Mouse (Mus musculus) gastrocnemius, postnatal 10 days (tissue): ENCODE results near the gene Slc16a11. TPM values are rescaled to one million over a fixed set of nuclear protein-coding genes. Genes with fewer than 3 reads are reported as not detected.

Experiments used
- DNase-seq: peaks from one replicate; pipeline ENCODE4 v3.0.0; 2021; ENCODE audit warnings: mixed read lengths
- microRNA-seq, 2 experiments: library from miRNA; unstranded; fragments of <30 nt; microRNA quantifications; one replicate each; pipeline ENCODE4 v1.2.0; 2021
- total RNA-seq, 2 experiments: library from RNA; stranded (reverse); gene quantifications; 2 replicates each; pipeline ENCODE4 v1.2.3; 2021

The Slc16a11 gene
- total RNA-seq, 2 experiments from 2014 or later: 0.63 TPM; not detected in 1

- DNase-seq: no peak
Measured at GRCm38 (mm10) chr11:70251853-70252252, 39.3 kb downstream of the Slc16a11 start.

GRCm38 (mm10) chr11:70254337-70254736 lies 41.8 kb downstream of the Slc16a11 start:
- no peak for DNase-seq

- DNase-seq: peak; percentile 35
Measured at GRCm38 (mm10) chr11:70254931-70255531, 42.5 kb downstream of the Slc16a11 start, which contains the start of gene Alox12. TSS of gene Alox12 (minus strand) at chr11:70255353.

GRCm38 (mm10) chr11:70259035-70259434 lies 46.5 kb downstream of the Slc16a11 start:
- no peak for DNase-seq

- no peak for DNase-seq
Measured at GRCm38 (mm10) chr11:70265252-70265651, 52.7 kb downstream of the Slc16a11 start.

GRCm38 (mm10) chr11:70265819-70266218 lies 53.3 kb downstream of the Slc16a11 start:
- DNase-seq: no peak

Small RNA genes lying within 50 kb of the gene (microRNA-seq; reads per million reads assigned to microRNA genes)
- gene Mir195a (749 to 2,934 reads per million in 2 experiments), gene Mir497 (0 reads per million in 2 experiments), gene Mir497b (0 reads per million in 2 experiments)

Other genes starting within 250 kb of the Slc16a11 start
- gene Cldn7, start 248.0 kb upstream of the Slc16a11 start, total RNA-seq: under 1 TPM in 1 of 2 experiments, not detected in 1; 0.38 TPM
- gene Ctdnep1, start 231.6 kb upstream of the Slc16a11 start, total RNA-seq: 100 to 1,000 TPM; 237 to 249 TPM
- gene Elp5, start 230.2 kb upstream of the Slc16a11 start, total RNA-seq: 10 to 100 TPM; 46.9 to 53.2 TPM
- 100 to 1,000 TPM; 195 to 228 TPM for gene Gabarap, start 221.6 kb upstream of the Slc16a11 start, total RNA-seq
- gene Phf23, start 217.0 kb upstream of the Slc16a11 start, total RNA-seq: 10 to 100 TPM; 22.2 to 28.9 TPM
- 10 to 100 TPM in 1 of 2 experiments, 1 to 10 TPM in 1; 8.2 to 14.7 TPM for gene Dvl2, start 212.2 kb upstream of the Slc16a11 start, total RNA-seq
- gene Acadvl, start 197.3 kb upstream of the Slc16a11 start, total RNA-seq: 100 to 1,000 TPM; 217 to 254 TPM
- 10 to 100 TPM; 16.5 to 28.7 TPM for gene Dlg4, start 195.8 kb upstream of the Slc16a11 start, total RNA-seq
- gene Asgr1, start 158.7 kb upstream of the Slc16a11 start, total RNA-seq: under 1 TPM in 1 of 2 experiments, not detected in 1; 0.29 TPM
- gene Asgr2, start 120.1 kb upstream of the Slc16a11 start, total RNA-seq: under 1 TPM in 1 of 2 experiments, not detected in 1; 0.32 TPM
- gene Mgl2, start 82.4 kb upstream of the Slc16a11 start, total RNA-seq: 1 to 10 TPM; 3.2 to 4.0 TPM
- 1 to 10 TPM; 5.1 to 5.8 TPM for gene Clec10a, start 56.6 kb upstream of the Slc16a11 start, total RNA-seq
- gene Slc16a13, start 8.3 kb downstream of the Slc16a11 start, total RNA-seq: 1 to 10 TPM; 1.1 to 3.7 TPM
- gene Bcl6b, start 17.0 kb downstream of the Slc16a11 start, total RNA-seq: 10 to 100 TPM; 12.6 to 21.5 TPM
- gene 0610010K14Rik, start 25.2 kb downstream of the Slc16a11 start, total RNA-seq: 10 to 100 TPM; 46.0 to 51.4 TPM
- 1 to 10 TPM; 2.8 to 3.8 TPM for gene Gm21988, start 27.1 kb downstream of the Slc16a11 start, total RNA-seq
- 10 to 100 TPM; 91.1 to 93.0 TPM for gene Rnasek, start 27.1 kb downstream of the Slc16a11 start, total RNA-seq
- 1 to 10 TPM in 1 of 2 experiments, under 1 TPM in 1; 0.94 to 1.7 TPM for gene Alox12, start 42.6 kb downstream of the Slc16a11 start, total RNA-seq
- gene Alox12e, start 109.9 kb downstream of the Slc16a11 start, total RNA-seq: not detected
- under 1 TPM in 1 of 2 experiments, not detected in 1; 0.52 TPM for gene Alox15, start 139.3 kb downstream of the Slc16a11 start, total RNA-seq
- gene Pelp1, start 197.3 kb downstream of the Slc16a11 start, total RNA-seq: 10 to 100 TPM; 20.2 to 21.4 TPM
- gene Arrb2, start 219.9 kb downstream of the Slc16a11 start, total RNA-seq: 10 to 100 TPM; 11.0 TPM
- 10 to 100 TPM in 1 of 2 experiments, 1 to 10 TPM in 1; 7.6 to 11.0 TPM for gene Med11, start 239.2 kb downstream of the Slc16a11 start, total RNA-seq
- gene Zmynd15, start 246.7 kb downstream of the Slc16a11 start, total RNA-seq: 1 to 10 TPM in 1 of 2 experiments, under 1 TPM in 1; 0.52 to 1.6 TPM
- 1 to 10 TPM; 3.4 to 5.1 TPM for gene Cxcl16, start 247.2 kb downstream of the Slc16a11 start, total RNA-seq